Mouse (Mus musculus) embryonic facial prominence, embryonic 15.5 days (tissue): ENCODE results near the gene Gm45902. TPM values are rescaled to one million over a fixed set of nuclear protein-coding genes. Genes with fewer than 3 reads are reported as not detected.
A peak's percentile ranks its signal among the peaks of the same experiment; 100 is the strongest.

ENCODE experiments used
- ATAC-seq: fragments of 200-750 bp; cut with Nextera tagmentation; 2 replicates; pipeline ENCODE4 v1.8.0; 2017; ENCODE audit warnings: low read depth, moderate TSS enrichment; ENCODE audit not compliant: insufficient number of reproducible peaks, low FRiP score, low TSS enrichment
- H3K27ac ChIP-seq: fragments of 300-500 bp; sonication (generic); replicated peaks from 2 replicates; pipeline ENCODE4 v1.5.1; 2015; ENCODE audit warnings: mild to moderate bottlenecking, inconsistent platforms
- H3K27me3 ChIP-seq: fragments of 300-500 bp; sonication (generic); 2 replicates; pipeline ENCODE4 v1.6.1; 2015; ENCODE audit warnings: inconsistent platforms
- H3K36me3 ChIP-seq: fragments of 300-500 bp; sonication (generic); 2 replicates; pipeline ENCODE4 v1.6.1; 2015; ENCODE audit warnings: mild to moderate bottlenecking, inconsistent platforms
- H3K4me1 ChIP-seq: fragments of 300-500 bp; sonication (generic); 2 replicates; pipeline ENCODE4 v1.6.1; 2015; ENCODE audit warnings: inconsistent platforms
- H3K4me2 ChIP-seq: fragments of 300-500 bp; sonication (generic); replicated peaks from 2 replicates; pipeline ENCODE4 v1.6.1; 2015; ENCODE audit warnings: mild to moderate bottlenecking, inconsistent platforms
- H3K4me3 ChIP-seq: fragments of 300-500 bp; sonication (generic); replicated peaks from 2 replicates; pipeline ENCODE4 v1.5.1; 2015; ENCODE audit warnings: mild to moderate bottlenecking, inconsistent platforms
- H3K9ac ChIP-seq: fragments of 300-500 bp; sonication (generic); 2 replicates; pipeline ENCODE4 v1.6.1; 2015; ENCODE audit warnings: inconsistent platforms
- H3K9me3 ChIP-seq: fragments of 300-500 bp; sonication (generic); replicated peaks from 2 replicates; pipeline ENCODE4 v1.6.1; 2016; ENCODE audit warnings: inconsistent platforms
- WGBS: fragments of 180-500 bp; shearing (Covaris S2); methylation state at CpG from one replicate; pipeline ENCODE4 v1.1.7; 2015; 5-methylcytosine and 5-hydroxymethylcytosine counted together
- polyA plus RNA-seq: library from polyadenylated mRNA; unstranded; fragments of >200 nt; fragmentation: Nextera tagmentation; extraction: Ambion mirVana; gene quantifications from 2 replicates; pipeline ENCODE4 v1.2.1, GENCODE M21; 2015

The Gm45902 gene
- polyA plus RNA-seq, 1 experiment from 2014 or later, result 4.1 TPM

- no peak for ATAC-seq
- Histone ChIP-seq H3K9me3 (no peaks in the 10 kb centered on the region), H3K4me1 (peaks cover 5% of the 10 kb centered on the region; the same call in 1 of the 2 replicates), H3K27me3 (no peaks in the 10 kb centered on the region), H3K36me3 (no peaks in the 10 kb centered on the region), H3K4me3 (no peak overlapping the region), H3K27ac (no peak overlapping the region), H3K4me2 (no peak overlapping the region), H3K9ac (no peak overlapping the region)
- 79% methylated on average over 3 of the region's 3 CpGs for WGBS
Measured at GRCm38 (mm10) chr2:3480239-3480638, 32.4 kb downstream of the Gm45902 start.

DNA sequence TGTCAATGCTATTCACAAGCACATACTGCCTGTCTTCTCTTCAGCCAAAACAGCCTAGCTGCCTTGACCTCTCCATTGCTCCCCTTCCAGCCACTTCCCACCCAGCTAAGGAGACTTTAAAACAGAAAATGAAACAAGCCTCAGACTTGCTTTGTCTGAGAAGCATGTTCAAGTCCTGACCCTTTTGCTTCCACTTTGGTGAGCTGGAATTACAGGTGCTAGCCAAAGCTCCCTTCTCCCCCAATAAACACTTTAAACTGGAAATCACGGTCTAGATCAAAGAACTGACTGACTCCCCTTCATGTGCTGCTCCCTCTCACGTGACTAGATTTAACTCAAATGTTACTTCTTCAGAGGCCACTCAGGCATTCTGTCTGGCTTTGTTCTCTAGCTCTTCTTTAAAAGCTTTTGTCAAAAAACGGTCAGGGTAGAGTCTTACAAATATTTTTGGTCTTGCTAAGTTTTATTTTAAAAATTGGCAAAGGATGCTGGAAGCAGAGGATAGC lies 36.8 kb downstream of the Gm45902 start:
- Histone ChIP-seq H3K9me3 (no peaks in the 10 kb centered on the region), H3K4me1 (peaks cover 15% of the 10 kb centered on the region), H3K27me3 (no peaks in the 10 kb centered on the region), H3K36me3 (no peaks in the 10 kb centered on the region), H3K4me2 (peak overlapping the region; percentile 63), H3K9ac (no peak overlapping the region), H3K27ac (no peak overlapping the region), H3K4me3 (no peak overlapping the region)
- WGBS, result 57% methylated on average over 3 of the region's 3 CpGs
- ATAC-seq, result no peak

GRCm38 (mm10) chr2:3474861-3475283 lies 37.7 kb downstream of the Gm45902 start, which contains the start of gene Suv39h2:
Gene Suv39h2 (minus strand): TSS chr2:3475031.
- WGBS, result under 1% methylated on average over 41 of the region's 42 CpGs
- Histone ChIP-seq H3K9ac (peak within 1 kb of the TSS; percentile 59), H3K27me3 (no peaks in the 10 kb centered on the region), H3K4me2 (peak within 1 kb of the TSS; percentile 63), H3K27ac (peak within 1 kb of the TSS; percentile 91), H3K36me3 (no peaks in the 10 kb centered on the region), H3K4me1 (peaks cover 15% of the 10 kb centered on the region), H3K4me3 (peak within 1 kb of the TSS; percentile 92), H3K9me3 (no peaks in the 10 kb centered on the region)
- peak; percentile 98 for ATAC-seq

DNA sequence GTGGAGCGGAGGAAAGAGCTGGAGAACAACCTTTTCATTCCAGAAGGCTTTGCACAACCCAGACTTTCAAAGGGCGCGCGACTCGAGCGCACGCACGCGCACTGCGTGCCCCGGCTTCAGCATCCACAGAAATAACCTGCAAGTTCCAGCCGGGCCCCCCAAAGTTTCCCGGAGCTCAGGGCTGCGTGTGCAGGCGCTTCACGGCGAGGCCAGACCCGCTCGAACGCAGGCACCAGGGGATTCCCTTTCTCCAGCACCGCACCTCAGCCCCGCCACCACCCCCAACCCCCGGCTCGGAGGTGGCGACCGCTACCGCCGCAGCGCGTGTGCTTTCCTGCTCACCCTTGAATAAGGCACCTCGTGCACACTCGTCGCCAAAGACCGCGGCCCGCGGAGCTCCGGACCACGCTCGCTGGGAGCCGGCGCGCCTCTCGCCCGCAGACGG lies 38.2 kb downstream of the Gm45902 start:
- Histone ChIP-seq H3K36me3 (no peaks in the 10 kb centered on the region), H3K9me3 (no peaks in the 10 kb centered on the region), H3K27ac (peak overlapping the region; percentile 91), H3K9ac (peak overlapping the region; percentile 59), H3K4me3 (peak overlapping the region; percentile 92), H3K27me3 (no peaks in the 10 kb centered on the region), H3K4me1 (peaks cover 15% of the 10 kb centered on the region), H3K4me2 (peak overlapping the region; percentile 63)
- 0% methylated on average over 46 of the region's 46 CpGs for WGBS
- peak; percentile 74 for ATAC-seq

- Histone ChIP-seq H3K9ac (peak overlapping the region; percentile 59), H3K9me3 (no peaks in the 10 kb centered on the region), H3K4me2 (peak overlapping the region; percentile 63), H3K36me3 (no peaks in the 10 kb centered on the region), H3K27me3 (no peaks in the 10 kb centered on the region), H3K4me3 (peak overlapping the region; percentile 92), H3K4me1 (peaks cover 15% of the 10 kb centered on the region), H3K27ac (peak overlapping the region; percentile 91; the same call in 1 of the 2 replicates)
- ATAC-seq, result no peak
- WGBS, result under 1% methylated on average over 12 of the region's 12 CpGs
Measured at GRCm38 (mm10) chr2:3473891-3474290, 38.7 kb downstream of the Gm45902 start.

- Histone ChIP-seq H3K4me1 (no peaks in the 10 kb centered on the region), H3K36me3 (peaks cover 15% of the 10 kb centered on the region; the same call in 1 of the 2 replicates), H3K4me2 (no peak overlapping the region), H3K4me3 (no peak overlapping the region), H3K27me3 (no peaks in the 10 kb centered on the region), H3K9me3 (no peaks in the 10 kb centered on the region), H3K27ac (no peak overlapping the region), H3K9ac (no peak overlapping the region)
- no peak for ATAC-seq
- WGBS, result 82% methylated on average over 4 of the region's 4 CpGs
Measured at GRCm38 (mm10) chr2:3456590-3456989, 56.0 kb downstream of the Gm45902 start.

Other genes starting within 250 kb of the Gm45902 start
- gene Nmt2, start 228.6 kb downstream of the Gm45902 start, polyA plus RNA-seq, result 35.7 and 38.6 TPM in 2 replicates
- 19.5 and 22.1 TPM in 2 replicates for gene Rpp38, start 180.1 kb downstream of the Gm45902 start, polyA plus RNA-seq
- gene Acbd7, start 176.6 kb downstream of the Gm45902 start, polyA plus RNA-seq, result 3.5 and 3.8 TPM in 2 replicates
- 0.15 TPM in 1 of 2 replicates, not detected in the other for gene Olah, start 115.6 kb downstream of the Gm45902 start, polyA plus RNA-seq
- 27.9 and 54.5 TPM in 2 replicates for gene Meig1, start 90.1 kb downstream of the Gm45902 start, polyA plus RNA-seq
- 7.7 and 9.4 TPM in 2 replicates for gene Dclre1c, start 88.7 kb downstream of the Gm45902 start, polyA plus RNA-seq
- 11.4 and 12.1 TPM in 2 replicates for gene Suv39h2, start 37.8 kb downstream of the Gm45902 start, polyA plus RNA-seq
- gene Hspa14, start within 50 bp of the Gm45902 start, polyA plus RNA-seq, result 86.8 and 87.6 TPM in 2 replicates
- 0.15 and 0.20 TPM in 2 replicates for gene Cdnf, start 240 bp upstream of the Gm45902 start, polyA plus RNA-seq
- 34.8 and 42.7 TPM in 2 replicates for gene Fam107b, start 57.7 kb upstream of the Gm45902 start, polyA plus RNA-seq